Mouse (Mus musculus) limb, embryonic 11.5 days (tissue): ENCODE results near the gene Trpc4ap. TPM values are rescaled to one million over a fixed set of nuclear protein-coding genes. Genes with fewer than 3 reads are reported as not detected.
"Not testable (repeated sequence)": the region's sequence is repeated elsewhere in the genome, so short reads cannot be mapped to it uniquely, and the experiment has no call there.

Source experiments
- ATAC-seq: fragments of 200-750 bp; cut with Nextera tagmentation; 2 replicates; pipeline ENCODE4 v1.8.0; 2017; ENCODE audit warnings: low read depth; ENCODE audit not compliant: insufficient number of reproducible peaks, low FRiP score, low TSS enrichment
- DNase-seq: peaks from one replicate; pipeline ENCODE4 v3.0.0-alpha.2; 2015; ENCODE audit warnings: low spot score
- H3K27ac ChIP-seq: fragments of 300-500 bp; sonication (generic); replicated peaks from 2 replicates; pipeline ENCODE4 v1.5.1; 2014; ENCODE audit warnings: low read depth, mild to moderate bottlenecking, low read length
- H3K27me3 ChIP-seq: fragments of 300-500 bp; sonication (generic); 2 replicates; pipeline ENCODE4 v1.6.1; 2014; ENCODE audit warnings: mild to moderate bottlenecking, low read length, mixed read lengths; ENCODE audit not compliant: control insufficient read depth, insufficient read depth
- H3K36me3 ChIP-seq: fragments of 300-500 bp; sonication (generic); 2 replicates; pipeline ENCODE4 v1.6.1; 2014; ENCODE audit warnings: mild to moderate bottlenecking, low read length, moderate library complexity, mixed read lengths; ENCODE audit not compliant: control insufficient read depth, insufficient read depth
- H3K4me1 ChIP-seq: fragments of 300-500 bp; sonication (generic); 2 replicates; pipeline ENCODE4 v1.6.1; 2014; ENCODE audit warnings: low read length, mixed read lengths; ENCODE audit not compliant: control insufficient read depth, insufficient read depth
- H3K4me2 ChIP-seq: fragments of 300-500 bp; sonication (generic); 2 replicates; pipeline ENCODE4 v1.6.1; 2014; ENCODE audit warnings: low read depth, mild to moderate bottlenecking, moderate library complexity; ENCODE audit not compliant: severe bottlenecking
- H3K4me3 ChIP-seq: fragments of 300-500 bp; sonication (generic); 2 replicates; pipeline ENCODE4 v1.5.1; 2014; ENCODE audit warnings: low read depth, low read length
- H3K9ac ChIP-seq: fragments of 300-500 bp; sonication (generic); 2 replicates; pipeline ENCODE4 v1.6.1; 2014; ENCODE audit warnings: mild to moderate bottlenecking, low read length
- H3K9me3 ChIP-seq: fragments of 300-500 bp; sonication (generic); 2 replicates; pipeline ENCODE4 v1.6.1; 2016; ENCODE audit warnings: low read length; ENCODE audit not compliant: control insufficient read depth
- WGBS: fragments of 180-500 bp; shearing (Covaris S2); extraction: QIAGEN DNeasy Blood & Tissue Kit; methylation state at CpG from one replicate; pipeline ENCODE4 v1.1.7; 2014; 5-methylcytosine and 5-hydroxymethylcytosine counted together
- polyA plus RNA-seq: library from polyadenylated mRNA; unstranded; fragments of >200 nt; fragmentation: Nextera tagmentation; extraction: Ambion mirVana; gene quantifications from 2 replicates; pipeline ENCODE4 v1.2.1, GENCODE M21; 2014

The Trpc4ap gene
- polyA plus RNA-seq, 1 experiment from 2014 or later = 143 TPM

GRCm38 (mm10) chr2:155701399-155701919 is 9.3 kb upstream of the Trpc4ap start:
- Histone ChIP-seq H3K27ac (no peak overlapping the region), H3K9ac (no peak overlapping the region), H3K9me3 (no peaks in the 10 kb centered on the region), H3K4me1 (no peaks in the 10 kb centered on the region), H3K4me2 (no peak overlapping the region), H3K4me3 (no peak overlapping the region), H3K36me3 (peaks cover 2% of the 10 kb centered on the region; the same call in 1 of the 2 replicates), H3K27me3 (no peaks in the 10 kb centered on the region)
- no peak for DNase-seq
- ATAC-seq = no peak
- WGBS = 90% methylated on average over 19 of the region's 19 CpGs

DNA sequence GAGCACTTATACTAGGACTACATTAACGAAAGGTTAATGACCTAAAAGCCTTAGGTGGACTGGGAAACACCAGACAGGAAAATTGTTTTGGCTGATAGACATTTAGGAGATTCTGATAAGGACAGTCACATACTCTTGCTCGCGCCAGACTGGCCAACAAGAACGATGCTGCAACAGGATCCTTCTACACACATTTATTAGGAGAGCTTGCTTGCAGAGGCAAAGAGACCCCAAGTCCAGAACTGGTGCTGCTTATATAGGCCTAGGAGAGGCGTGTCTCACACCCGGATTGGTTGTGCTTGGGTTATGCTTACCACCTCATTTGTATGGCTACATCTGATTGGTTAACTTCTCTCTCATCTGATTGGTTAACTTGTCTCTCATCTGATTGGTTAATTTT is 6.3 kb upstream of the Trpc4ap start:
- ATAC-seq, H3K4me3 ChIP-seq, H3K4me1 ChIP-seq, H3K9ac ChIP-seq, H3K4me2 ChIP-seq, H3K9me3 ChIP-seq, DNase-seq, H3K27me3 ChIP-seq, H3K36me3 ChIP-seq, H3K27ac ChIP-seq: not testable (repeated sequence)
- WGBS = 91% methylated on average over 6 of the region's 6 CpGs

- H3K27me3 ChIP-seq = no peaks in the 10 kb centered on the region
- H3K4me1 ChIP-seq = no peaks in the 10 kb centered on the region
- H3K36me3 ChIP-seq = peaks cover 2% of the 10 kb centered on the region; the same call in 1 of the 2 replicates
- 76% methylated on average over 7 of the region's 7 CpGs for WGBS
- ATAC-seq (no peak), DNase-seq (no peak)
- H3K9ac ChIP-seq = no peak overlapping the region
- no peak overlapping the region for H3K4me2 ChIP-seq
- no peaks in the 10 kb centered on the region for H3K9me3 ChIP-seq
- no peak overlapping the region for H3K27ac ChIP-seq
- H3K4me3 ChIP-seq = no peak overlapping the region
Observed at GRCm38 (mm10) chr2:155696851-155697250, 4.7 kb upstream of the Trpc4ap start.

DNA sequence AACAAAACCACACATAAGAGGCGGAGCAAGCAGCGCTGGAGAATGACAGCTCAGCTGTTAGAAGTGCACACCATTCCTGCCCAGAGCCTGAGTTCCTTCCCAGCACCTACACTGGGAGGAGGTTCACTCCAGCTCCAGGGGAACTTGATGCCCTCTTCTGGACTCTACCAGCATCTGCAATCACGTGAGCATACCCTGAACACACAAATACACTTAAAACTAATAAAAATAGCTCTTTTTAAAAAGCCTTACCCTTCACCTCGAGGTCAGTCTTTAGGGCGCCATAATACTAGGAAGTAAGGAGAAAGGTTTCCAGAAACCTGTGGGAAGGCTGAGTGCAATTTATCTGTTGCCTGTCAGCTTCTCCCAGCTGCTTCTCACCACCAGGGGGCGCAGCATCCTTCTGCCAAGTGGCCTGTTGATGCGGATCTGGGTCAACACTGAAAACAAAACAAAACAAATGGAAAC is 3.9 kb upstream of the Trpc4ap start:
- H3K4me3 ChIP-seq = no peak overlapping the region
- no peaks in the 10 kb centered on the region for H3K4me1 ChIP-seq
- no peak overlapping the region for H3K9ac ChIP-seq
- WGBS = 17% methylated on average over 7 of the region's 7 CpGs
- H3K9me3 ChIP-seq = no peaks in the 10 kb centered on the region
- peaks cover under 1% of the 10 kb centered on the region; the same call in 1 of the 2 replicates for H3K36me3 ChIP-seq
- H3K27ac ChIP-seq = no peak overlapping the region
- no peak for ATAC-seq
- DNase-seq = peak; percentile 89
- H3K27me3 ChIP-seq = no peaks in the 10 kb centered on the region
- H3K4me2 ChIP-seq = no peak overlapping the region

DNA sequence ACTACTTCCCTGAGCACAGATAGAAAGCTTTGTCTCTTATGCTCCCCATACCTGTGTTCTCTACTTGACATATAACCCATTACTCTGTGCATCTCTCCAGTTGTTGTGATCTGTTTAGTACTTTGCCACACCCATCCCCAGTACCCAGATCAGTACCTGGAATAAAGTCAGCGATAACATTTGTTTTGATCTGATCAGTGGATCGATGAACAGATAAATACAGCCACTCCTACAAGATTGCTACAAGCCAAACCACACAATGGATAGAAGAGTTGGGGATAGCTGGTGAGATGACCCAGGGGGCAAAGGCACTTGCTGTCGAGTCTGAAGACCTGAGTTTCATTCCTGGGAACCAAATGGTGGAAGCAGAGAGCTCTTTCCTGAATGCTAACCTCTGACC is 3.1 kb upstream of the Trpc4ap start:
- Histone ChIP-seq H3K4me1 (peaks cover 7% of the 10 kb centered on the region; the same call in 1 of the 2 replicates), H3K4me2 (no peak overlapping the region), H3K27me3 (no peaks in the 10 kb centered on the region), H3K9me3 (no peaks in the 10 kb centered on the region), H3K27ac (no peak overlapping the region), H3K9ac (no peak overlapping the region), H3K36me3 (no peaks in the 10 kb centered on the region), H3K4me3 (no peak overlapping the region)
- no peak for DNase-seq
- WGBS = 63% methylated on average over 3 of the region's 3 CpGs
- ATAC-seq = no peak

DNA sequence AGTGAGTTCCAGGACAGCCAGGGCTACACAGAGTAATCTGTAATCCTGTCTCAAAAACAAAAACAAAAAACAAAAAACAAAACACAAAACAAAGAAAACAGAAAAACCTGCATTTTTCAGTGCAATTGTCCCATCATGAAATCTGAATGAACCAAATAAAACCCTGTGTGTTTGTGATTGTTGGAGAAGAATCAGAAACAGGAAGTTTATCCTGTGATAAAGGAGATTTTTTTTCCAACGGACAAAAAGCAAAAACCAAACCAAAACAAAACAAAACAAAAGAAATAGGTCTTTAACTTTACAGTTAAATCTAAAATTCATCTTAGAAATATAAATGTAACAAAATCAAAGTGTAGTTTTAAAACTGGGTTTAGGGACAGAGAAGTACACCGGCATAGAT is 2.4 kb upstream of the Trpc4ap start:
- H3K9me3 ChIP-seq = no peaks in the 10 kb centered on the region
- H3K36me3 ChIP-seq = no peaks in the 10 kb centered on the region
- ATAC-seq = no peak
- 79% methylated on average over 2 of the region's 2 CpGs for WGBS
- H3K27me3 ChIP-seq = no peaks in the 10 kb centered on the region
- H3K4me1 ChIP-seq = peaks cover 8% of the 10 kb centered on the region; the same call in 1 of the 2 replicates
- no peak overlapping the region for H3K27ac ChIP-seq
- no peak overlapping the region for H3K4me2 ChIP-seq
- no peak for DNase-seq
- H3K9ac ChIP-seq = no peak overlapping the region
- H3K4me3 ChIP-seq = no peak overlapping the region

- H3K27me3 ChIP-seq = no peaks in the 10 kb centered on the region
- no peak overlapping the region for H3K4me3 ChIP-seq
- ATAC-seq (no peak), DNase-seq (no peak)
- no peak overlapping the region for H3K27ac ChIP-seq
- no peaks in the 10 kb centered on the region for H3K9me3 ChIP-seq
- peaks cover 8% of the 10 kb centered on the region; the same call in 1 of the 2 replicates for H3K4me1 ChIP-seq
- no peaks in the 10 kb centered on the region for H3K36me3 ChIP-seq
- H3K4me2 ChIP-seq = no peak overlapping the region
- WGBS = 79% methylated on average over 4 of the region's 4 CpGs
- no peak overlapping the region for H3K9ac ChIP-seq
Observed at GRCm38 (mm10) chr2:155693136-155693535, 952 bp upstream of the Trpc4ap start.

DNA sequence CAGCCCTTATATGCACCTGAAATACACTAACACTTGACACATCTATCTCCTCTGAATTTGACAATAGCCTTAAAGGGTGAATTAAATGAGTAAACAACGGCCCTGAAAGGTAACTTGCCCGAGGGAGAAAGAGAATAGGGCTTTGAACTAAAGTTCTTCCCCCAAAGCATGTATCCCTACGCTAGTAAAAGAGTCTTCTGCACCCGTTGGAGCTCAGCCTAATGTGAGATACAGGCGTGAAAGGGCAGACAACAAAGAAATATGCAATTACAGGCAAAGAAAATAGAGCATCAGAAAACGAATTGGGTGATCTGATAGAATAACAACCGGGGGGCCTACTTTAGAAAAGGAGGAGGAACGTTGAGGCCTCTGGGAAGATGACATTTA is 855 bp downstream of the Trpc4ap start:
- no peaks in the 10 kb centered on the region for H3K27me3 ChIP-seq
- ATAC-seq = no peak
- no peaks in the 10 kb centered on the region for H3K36me3 ChIP-seq
- DNase-seq = no peak
- H3K4me2 ChIP-seq = peak overlapping the region; percentile 76
- H3K9ac ChIP-seq = peak overlapping the region; percentile 97
- peaks cover 8% of the 10 kb centered on the region; the same call in 1 of the 2 replicates for H3K4me1 ChIP-seq
- no peak overlapping the region for H3K27ac ChIP-seq
- WGBS = 11% methylated on average over 8 of the region's 8 CpGs
- peak overlapping the region; percentile 96 for H3K4me3 ChIP-seq
- no peaks in the 10 kb centered on the region for H3K9me3 ChIP-seq

DNA sequence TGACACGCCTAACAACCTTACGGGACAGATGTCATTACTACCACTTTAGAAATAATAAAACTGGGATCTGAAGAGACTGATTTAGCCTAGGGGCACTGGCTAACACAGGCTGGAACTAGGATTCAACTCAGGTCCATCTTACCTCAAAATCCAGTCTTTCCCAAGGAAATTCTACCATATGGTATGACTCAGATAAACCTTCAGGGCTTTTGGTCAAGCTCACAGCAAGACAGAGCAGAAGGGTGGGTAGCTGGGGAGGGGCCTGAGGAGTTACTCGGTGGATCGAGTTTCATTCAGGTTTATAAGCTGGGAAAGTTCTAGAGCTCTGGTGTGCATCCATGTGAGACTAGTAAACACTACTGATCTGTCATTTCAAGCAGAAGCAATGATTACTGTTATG is 3.0 kb downstream of the Trpc4ap start:
- Histone ChIP-seq H3K4me2 (no peak overlapping the region), H3K36me3 (no peaks in the 10 kb centered on the region), H3K27ac (no peak overlapping the region), H3K9ac (no peak overlapping the region), H3K4me1 (peaks cover 8% of the 10 kb centered on the region; the same call in 1 of the 2 replicates), H3K27me3 (no peaks in the 10 kb centered on the region), H3K9me3 (no peaks in the 10 kb centered on the region), H3K4me3 (no peak overlapping the region)
- no peak for DNase-seq
- WGBS = 78% methylated on average over 4 of the region's 4 CpGs
- ATAC-seq = no peak
